Mouse (Mus musculus): ENCODE results near the gene Nucb2.

Gene Nucb2

GRCm38 (mm10) chr7:116503879-116504817 lies at the start of gene Nucb2:
Nucb2 (plus strand) TSS chr7:116504369.
- DNase-seq, result peak; percentile 99 to 100

GRCm38 (mm10) chr7:116456964-116457363 lies 47.2 kb upstream of the Nucb2 start:
- DNase-seq, result no peak

DNA sequence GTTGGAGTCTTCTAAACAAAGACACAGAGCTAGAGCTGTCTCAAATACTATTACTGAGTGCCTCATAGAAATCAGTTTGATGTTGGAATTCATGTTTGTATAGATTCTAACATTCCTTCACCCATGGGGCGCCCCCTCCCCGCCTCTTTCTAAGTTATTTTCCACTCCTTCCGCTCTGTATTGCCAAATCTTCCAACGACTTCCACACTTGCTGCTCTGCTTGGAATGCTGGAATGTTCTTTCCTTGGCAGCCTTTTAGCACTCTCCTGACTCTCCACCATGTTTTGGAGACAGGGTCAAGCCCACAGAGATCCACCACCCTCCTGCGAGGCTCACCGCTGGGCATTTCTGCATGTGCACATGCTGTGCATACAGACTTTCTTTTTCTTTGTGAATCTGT lies 46.8 kb upstream of the Nucb2 start:
- DNase-seq, result no peak

DNA sequence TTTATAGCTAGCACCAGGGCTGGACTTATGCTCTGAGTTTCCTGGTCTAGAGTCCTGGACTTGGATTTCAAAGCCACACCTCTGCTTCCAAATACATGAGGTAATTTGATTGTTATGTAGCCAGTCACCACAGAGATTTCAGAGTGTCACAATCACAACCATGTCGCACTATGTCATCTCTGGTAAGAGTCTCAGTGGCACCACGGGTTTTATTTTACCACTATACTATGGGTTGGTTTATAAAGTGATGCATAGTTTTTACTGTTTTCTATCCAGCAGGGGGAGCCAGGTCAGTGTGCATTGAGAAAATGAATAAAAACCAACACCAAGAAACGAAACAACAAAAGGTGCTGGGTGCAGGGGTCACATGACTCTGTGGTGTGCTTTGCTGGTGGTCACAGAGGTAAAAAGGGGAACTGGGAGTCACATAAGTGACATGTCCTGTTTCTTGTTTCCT lies 45.2 kb upstream of the Nucb2 start:
- peak; percentile 18 to 25 for DNase-seq

GRCm38 (mm10) chr7:116462114-116462513 lies 42.1 kb upstream of the Nucb2 start:
- DNase-seq, result no peak

GRCm38 (mm10) chr7:116475836-116476235 lies 28.3 kb upstream of the Nucb2 start:
- DNase-seq, result no peak

DNA sequence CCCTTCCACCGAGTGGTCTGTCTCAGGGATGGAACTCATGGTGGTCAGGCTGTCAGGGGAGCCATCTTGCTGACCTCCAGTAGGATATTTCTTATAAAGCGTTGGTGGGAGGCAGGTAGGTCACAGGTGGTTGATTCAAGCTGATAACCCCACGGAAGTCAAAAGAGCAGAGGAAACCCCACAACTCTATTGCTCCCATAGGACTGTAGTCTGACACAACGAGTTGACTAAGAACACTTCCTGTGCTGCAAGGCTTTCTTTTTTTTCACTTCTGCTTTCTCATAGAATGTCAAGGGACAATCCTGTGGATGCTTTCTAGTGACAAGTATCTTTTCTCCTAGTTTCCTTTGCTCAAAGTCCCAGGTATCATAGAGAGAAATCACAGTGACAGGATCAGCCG lies 27.9 kb upstream of the Nucb2 start:
- DNase-seq, result no peak

DNA sequence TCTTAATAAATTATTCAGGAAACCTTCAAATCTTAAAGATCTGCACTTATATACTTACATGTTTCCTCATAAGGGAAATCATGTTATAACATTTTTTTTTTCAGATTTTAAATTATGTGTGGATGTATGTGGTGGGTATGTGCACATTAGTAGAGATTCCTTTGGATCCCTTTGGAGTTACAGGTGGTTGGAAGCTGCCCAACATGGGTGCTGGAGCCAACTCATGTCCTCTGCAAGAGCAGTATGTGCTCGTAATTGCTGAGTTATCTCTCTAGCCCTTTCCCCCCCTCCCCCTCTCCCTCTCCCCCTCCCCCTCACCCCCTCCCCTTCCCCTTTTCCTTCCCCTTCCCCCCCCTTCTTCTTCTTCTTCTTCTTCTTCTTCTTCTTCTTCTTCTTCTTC lies 21.1 kb upstream of the Nucb2 start:
- DNase-seq, result no peak

DNA sequence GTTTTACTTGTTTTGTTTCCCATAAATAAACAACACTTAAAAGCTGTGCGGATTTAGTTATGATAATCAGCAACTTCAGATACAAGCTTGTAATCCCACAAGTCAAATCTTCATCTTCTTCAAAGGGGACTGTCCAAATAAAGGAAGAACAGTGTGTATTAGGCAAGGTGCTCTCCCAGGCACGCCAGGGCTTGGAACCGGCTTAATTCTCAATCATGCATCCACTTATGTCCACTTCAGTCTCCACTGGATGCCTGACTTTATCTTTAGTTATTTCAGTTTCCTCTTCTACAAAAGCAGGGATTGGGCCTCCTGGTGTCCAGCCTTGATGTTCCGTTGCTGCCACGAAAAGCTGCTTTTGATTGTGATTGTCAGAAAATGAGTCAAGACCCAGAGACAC lies 20.4 kb upstream of the Nucb2 start:
- DNase-seq, result no peak

DNA sequence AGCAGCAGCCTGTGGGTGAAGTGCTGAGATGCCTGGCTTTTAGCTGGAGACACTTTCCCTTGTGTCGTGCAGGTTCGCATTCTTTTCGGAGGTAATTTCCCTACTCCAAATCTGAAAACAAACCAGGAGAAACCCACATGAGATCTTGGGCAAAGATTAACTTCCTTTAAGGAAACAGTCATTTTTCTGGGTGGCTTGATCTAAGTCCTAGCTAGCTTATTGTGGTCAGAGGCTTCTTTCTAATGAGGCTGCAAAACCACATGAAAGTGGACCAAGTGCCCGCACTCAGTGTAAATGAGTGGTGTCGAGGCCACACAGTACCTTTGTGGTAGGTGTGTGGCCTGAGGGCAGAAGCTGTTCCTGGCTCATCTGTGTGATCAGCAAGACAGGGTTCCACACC lies 20.0 kb upstream of the Nucb2 start:
- no peak for DNase-seq

GRCm38 (mm10) chr7:116485062-116485601 lies 19.0 kb upstream of the Nucb2 start:
- DNase-seq, result no peak

- DNase-seq, result no peak
Measured at GRCm38 (mm10) chr7:116491113-116491512, 13.1 kb upstream of the Nucb2 start.

DNA sequence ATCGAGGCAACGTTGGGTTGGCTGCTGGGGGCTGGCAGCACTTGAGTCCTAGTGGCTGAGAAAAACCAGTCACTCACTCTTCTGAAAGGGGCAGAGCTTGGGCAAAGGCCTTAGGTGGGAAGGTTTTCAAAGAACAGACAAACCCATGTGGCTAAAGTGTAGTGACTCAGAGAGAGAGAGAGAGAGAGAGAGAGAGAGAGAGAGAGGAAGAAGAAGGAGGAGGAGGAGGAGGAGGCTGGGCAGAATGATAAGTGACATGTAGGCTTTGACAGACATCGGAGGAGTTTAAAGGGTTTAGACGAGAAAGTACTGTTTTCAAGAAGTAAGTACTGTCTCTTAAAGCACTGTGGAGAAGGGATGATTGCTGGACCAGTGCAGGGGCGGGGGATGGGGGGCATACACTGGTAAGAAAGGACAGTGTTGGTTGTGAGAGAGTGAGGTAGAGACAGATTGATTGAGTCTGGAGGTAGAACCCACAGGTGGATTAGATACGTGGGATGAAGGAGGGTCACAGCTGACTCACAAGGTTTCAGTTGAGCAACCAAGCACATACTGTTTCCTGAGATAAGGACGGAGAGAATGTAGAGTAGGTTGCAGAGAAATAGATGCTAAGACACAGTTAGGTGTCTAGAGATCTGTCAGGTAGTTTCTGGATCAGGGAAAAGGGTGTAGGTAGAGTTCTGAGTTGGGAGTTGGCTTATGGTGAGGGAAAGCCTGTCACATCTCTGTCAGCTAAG lies 10.7 kb upstream of the Nucb2 start:
- no peak for DNase-seq

DNA sequence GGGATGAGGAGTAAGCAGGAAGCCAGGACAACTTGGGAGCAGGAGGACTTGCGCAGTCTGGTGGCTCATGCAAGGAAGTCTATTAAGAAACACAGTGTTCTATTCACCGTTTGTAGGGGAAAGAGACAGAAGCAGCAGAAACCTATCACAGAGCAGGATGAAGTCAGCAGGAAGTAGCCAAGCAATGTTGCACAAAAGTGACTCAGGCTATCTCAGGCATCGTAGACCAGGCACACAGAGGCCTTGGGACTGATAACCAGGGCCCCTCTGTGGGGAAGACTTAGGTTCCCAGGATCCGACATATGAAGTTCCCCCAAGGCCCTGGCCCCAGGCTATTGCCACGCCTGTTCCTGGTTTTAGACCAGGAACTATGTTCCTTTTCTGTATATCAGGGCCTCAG lies 9.6 kb upstream of the Nucb2 start:
- DNase-seq, result no peak

DNA sequence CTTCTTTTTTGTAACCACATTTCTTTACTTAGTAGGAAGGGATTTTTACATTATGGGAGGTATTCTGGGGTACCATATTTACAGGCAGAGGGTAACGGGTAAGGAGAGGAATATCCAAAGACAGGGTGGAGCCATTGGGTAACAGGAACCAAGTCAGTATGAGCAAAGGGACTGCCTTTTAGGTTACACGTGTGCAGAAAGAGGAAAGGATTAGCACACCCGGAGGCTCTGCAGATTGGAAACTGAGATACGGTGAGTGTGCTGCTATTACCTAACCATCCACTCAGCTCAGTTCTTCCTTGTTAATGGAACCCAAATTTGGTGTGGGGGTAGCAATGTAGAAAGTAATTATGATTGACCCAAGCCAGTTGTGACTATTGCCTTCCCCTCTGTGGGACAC lies 7.4 kb upstream of the Nucb2 start:
- DNase-seq, result no peak

DNA sequence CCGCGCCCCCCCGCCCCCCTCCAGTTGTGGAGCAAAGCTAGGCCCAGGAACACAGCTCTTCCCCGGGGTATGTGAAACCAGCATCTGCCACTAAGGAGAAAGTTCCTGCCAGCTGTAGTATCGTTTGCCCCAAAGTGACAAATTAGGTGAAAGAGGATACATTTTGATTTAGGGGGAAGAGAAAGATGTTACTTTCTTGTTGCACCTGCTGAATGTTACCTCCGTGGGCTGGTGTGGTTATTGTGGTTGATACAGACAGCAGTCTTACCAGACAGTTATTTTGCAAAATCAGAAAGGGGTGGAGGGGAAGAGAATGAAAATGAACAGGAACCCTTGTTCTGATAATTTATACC lies 625 bp downstream of the Nucb2 start:
- DNase-seq, result no peak

DNA sequence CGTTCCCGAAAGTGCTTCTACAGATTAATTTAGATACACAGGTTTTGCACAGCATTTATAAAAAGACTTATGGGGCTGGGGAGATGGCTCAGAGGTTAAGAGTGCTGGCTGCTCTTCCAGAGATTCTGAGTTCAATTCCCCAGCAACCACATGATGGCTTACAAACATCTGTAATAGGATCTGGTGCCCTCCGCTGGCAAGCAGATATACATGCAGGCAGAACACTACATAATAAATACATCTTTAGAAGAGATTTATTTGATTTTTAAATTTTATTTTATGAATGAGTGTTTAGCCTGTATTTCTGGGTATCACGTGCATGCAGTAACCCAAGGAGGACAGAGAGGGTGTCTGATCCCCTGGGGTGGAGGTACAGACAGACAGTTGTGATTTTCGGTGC lies 9.9 kb downstream of the Nucb2 start:
- no peak for DNase-seq

GRCm38 (mm10) chr7:116514546-116514945 lies 10.4 kb downstream of the Nucb2 start:
- DNase-seq, result no peak

DNA sequence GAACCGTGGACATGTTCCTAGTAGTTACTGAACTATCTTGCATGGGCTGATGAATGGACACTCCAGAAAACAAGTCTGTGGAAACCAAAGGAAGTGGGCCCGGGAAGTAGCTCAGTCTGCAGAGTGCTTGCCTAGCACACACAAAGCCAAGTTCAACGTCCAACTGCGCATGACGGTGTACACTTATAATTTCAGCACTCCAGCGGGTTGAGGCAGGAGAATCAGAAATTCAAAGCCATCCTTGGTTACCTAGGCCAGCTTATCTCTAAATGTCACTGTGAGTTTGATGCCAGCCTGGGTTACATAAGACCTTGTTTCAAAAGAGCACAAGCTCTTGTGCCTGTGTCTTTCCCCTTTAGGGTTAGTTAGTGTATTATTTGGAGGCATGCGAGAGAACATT lies 10.9 kb downstream of the Nucb2 start:
- DNase-seq, result no peak

- DNase-seq, result no peak
Measured at GRCm38 (mm10) chr7:116515514-116516135, 11.5 kb downstream of the Nucb2 start.

GRCm38 (mm10) chr7:116517240-116517639 lies 13.1 kb downstream of the Nucb2 start:
- no peak for DNase-seq

DNA sequence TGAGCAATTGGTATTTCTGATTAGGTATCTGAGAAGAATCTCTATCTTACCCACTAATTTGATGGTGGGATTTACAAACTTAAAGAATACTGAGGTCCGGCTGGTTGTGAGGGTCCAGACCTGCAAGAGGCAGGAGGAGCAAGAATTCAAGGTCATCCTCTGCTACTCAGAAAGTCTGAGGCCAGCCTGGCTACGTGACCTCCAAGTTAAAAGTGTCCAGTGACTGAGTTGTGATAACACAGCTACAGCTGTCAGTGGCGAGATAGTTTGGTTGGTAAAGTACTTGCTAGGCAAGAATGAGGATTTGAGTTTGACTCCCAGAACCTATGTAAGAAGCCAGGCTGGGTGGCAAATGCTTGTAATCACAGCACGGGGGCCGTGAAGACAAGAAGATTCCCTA lies 14.0 kb downstream of the Nucb2 start:
- no peak for DNase-seq

DNA sequence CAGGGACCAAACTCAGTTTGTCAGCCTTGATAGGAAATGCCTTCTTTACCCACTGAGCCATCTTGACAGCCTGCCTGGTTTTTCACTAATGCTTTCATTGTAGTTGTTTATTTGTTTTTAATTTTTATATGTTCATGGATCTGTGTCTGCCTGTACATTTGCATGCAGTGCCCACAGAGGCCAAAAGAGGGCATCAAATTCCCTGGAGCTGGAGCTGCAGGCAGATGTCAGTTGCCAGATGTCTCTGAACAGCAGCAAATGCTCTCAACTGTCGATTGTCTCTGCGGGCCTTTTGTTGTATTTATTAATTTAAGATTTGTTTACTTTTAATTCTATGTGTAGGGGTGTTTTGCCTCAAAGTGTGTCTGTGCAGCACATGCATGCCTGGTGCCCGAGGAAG lies 15.6 kb downstream of the Nucb2 start:
- DNase-seq, result peak in 1 of 2 experiments; percentile 28
